ENCODE assay signal across 12 mouse cellular contexts in the genomic region with DNA sequence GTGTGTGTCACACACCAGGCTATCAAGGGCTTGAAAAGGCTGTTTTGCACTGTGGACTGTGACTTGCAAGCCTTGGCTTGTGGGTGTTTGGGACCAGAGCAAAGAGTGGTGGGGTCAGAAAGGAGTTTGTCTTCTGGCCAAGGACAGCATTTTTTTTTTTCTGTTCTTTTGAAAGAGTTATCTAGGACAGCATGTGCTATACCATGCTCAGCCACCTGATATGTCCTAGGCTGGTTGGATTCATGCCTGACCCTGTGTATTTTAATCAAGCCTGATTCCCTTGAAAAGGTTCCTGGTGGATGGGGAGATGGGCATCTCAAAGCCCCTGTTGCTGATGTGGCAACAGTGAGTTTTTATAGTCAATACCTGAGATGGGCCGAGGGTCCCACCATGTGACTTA.
A peak's percentile ranks its signal among the peaks of the same experiment; 100 is the strongest.
DNase-seq lines count a peak whose midpoint lies in the region; ATAC-seq lines count a peak whose summit lies in the region.
"Had no signal": no experiment of that assay in that cellular context is flagged by ENCODE, and none has a peak within 500 bp of the region (broad histone marks: within the 10 kb centered on the region; RNA-seq: fewer than 3 reads in every experiment).

No protein-coding gene starts in this region.

- H3K27me3 ChIP-seq in hindbrain, embryonic 13.5 days: no peaks in the 10 kb centered on the region
- H3K27me3 ChIP-seq in hindbrain, embryonic 11.5 days (ENCODE audit: control insufficient read depth, insufficient read depth, low read length): no peaks in the 10 kb centered on the region
- H3K27me3 ChIP-seq in forebrain, embryonic 16.5 days (replicated peaks; ENCODE audit: control insufficient read depth, insufficient read depth, low read length): no peaks in the 10 kb centered on the region
- H3K27me3 ChIP-seq in midbrain, embryonic 11.5 days (ENCODE audit: control insufficient read depth, insufficient read depth, low read length): no peaks in the 10 kb centered on the region

- H3K4me1 ChIP-seq in hindbrain, embryonic 13.5 days (replicated peaks): peaks cover 28% of the 10 kb centered on the region
- peaks cover 3% of the 10 kb centered on the region for H3K4me1 ChIP-seq in hindbrain, embryonic 11.5 days (replicated peaks; ENCODE audit: control insufficient read depth, insufficient read depth, low read length)
- H3K4me1 ChIP-seq in forebrain, embryonic 16.5 days (replicated peaks; ENCODE audit: control insufficient read depth, insufficient read depth, low read length): peaks cover 27% of the 10 kb centered on the region
- H3K4me1 ChIP-seq in midbrain, embryonic 11.5 days (ENCODE audit: control insufficient read depth, insufficient read depth, low read length): peaks cover 7% of the 10 kb centered on the region

- no peaks in the 10 kb centered on the region for H3K9me3 ChIP-seq in hindbrain, embryonic 13.5 days
- H3K9me3 ChIP-seq in hindbrain, embryonic 11.5 days (ENCODE audit: control insufficient read depth, low read length): no peaks in the 10 kb centered on the region
- no peaks in the 10 kb centered on the region for H3K9me3 ChIP-seq in forebrain, embryonic 16.5 days (ENCODE audit: control insufficient read depth, low read length)
- H3K9me3 ChIP-seq in midbrain, embryonic 11.5 days (ENCODE audit: control insufficient read depth, low read length): no peaks in the 10 kb centered on the region
- H3K9me3 ChIP-seq: midbrain, embryonic 12.5 days had no signal

- no peaks in the 10 kb centered on the region for H3K36me3 ChIP-seq in hindbrain, embryonic 13.5 days
- H3K36me3 ChIP-seq in hindbrain, embryonic 11.5 days (ENCODE audit: control insufficient read depth, insufficient read depth, low read length): no peaks in the 10 kb centered on the region
- no peaks in the 10 kb centered on the region for H3K36me3 ChIP-seq in forebrain, embryonic 16.5 days (ENCODE audit: control insufficient read depth, insufficient read depth)
- H3K36me3 ChIP-seq in midbrain, embryonic 11.5 days (ENCODE audit: control insufficient read depth, insufficient read depth, low read length): no peaks in the 10 kb centered on the region
- H3K36me3 ChIP-seq: midbrain, embryonic 12.5 days had no signal

- no peak overlapping the region for H3K4me2 ChIP-seq in hindbrain, embryonic 13.5 days
- H3K4me2 ChIP-seq in hindbrain, embryonic 11.5 days (replicated peaks; ENCODE audit: low read depth, low read length): no peak overlapping the region
- H3K4me2 ChIP-seq in forebrain, embryonic 16.5 days (ENCODE audit: low read length): no peak overlapping the region
- no peak overlapping the region for H3K4me2 ChIP-seq in midbrain, embryonic 11.5 days
- H3K4me2 ChIP-seq: midbrain, embryonic 12.5 days had no signal

- DNase-seq in cerebellum, adult 9-10 months: peak; percentile 53
- DNase-seq in cerebellum, adult 11 months: no peak
- no peak for DNase-seq in hindbrain, embryonic 11.5 days (ENCODE audit: low spot score)
- DNase-seq in midbrain, embryonic 11.5 days (ENCODE audit: low spot score, missing footprints): no peak
- DNase-seq in Muller cell, postnatal 12 days (ENCODE audit: inconsistent ontology term): no peak
- DNase-seq: heart, postnatal 36 days; kidney, postnatal 14 days had no signal

- no peak overlapping the region for H3K4me3 ChIP-seq in hindbrain, embryonic 13.5 days
- H3K4me3 ChIP-seq in hindbrain, embryonic 11.5 days (ENCODE audit: low read depth, low read length): no peak overlapping the region
- no peak overlapping the region for H3K4me3 ChIP-seq in forebrain, embryonic 16.5 days (replicated peaks; ENCODE audit: low read length)
- no peak overlapping the region for H3K4me3 ChIP-seq in midbrain, embryonic 11.5 days (ENCODE audit: low read depth, low read length)
- H3K4me3 ChIP-seq: midbrain, embryonic 12.5 days had no signal

- no peak for ATAC-seq in hindbrain, embryonic 13.5 days (ENCODE audit: low FRiP score)
- ATAC-seq in hindbrain, embryonic 11.5 days (ENCODE audit: low FRiP score): no peak
- ATAC-seq in forebrain, embryonic 16.5 days: no peak
- ATAC-seq in megakaryocyte progenitor cell, adult 5-6 weeks (replicated peaks; ENCODE audit: poor library complexity): 0 out of 2 replicates have a peak, but pooled peaks have one; percentile 16
- no peak for ATAC-seq in midbrain, embryonic 11.5 days (ENCODE audit: low FRiP score)

- no peak overlapping the region for H3K9ac ChIP-seq in hindbrain, embryonic 13.5 days
- no peak overlapping the region for H3K9ac ChIP-seq in hindbrain, embryonic 11.5 days (ENCODE audit: low read depth, low read length)
- H3K9ac ChIP-seq in forebrain, embryonic 16.5 days (replicated peaks; ENCODE audit: low read depth, low read length): no peak overlapping the region
- no peak overlapping the region for H3K9ac ChIP-seq in midbrain, embryonic 11.5 days (ENCODE audit: low read length)
- H3K9ac ChIP-seq: liver, embryonic 14.5 days; midbrain, embryonic 12.5 days had no signal

- 85% methylated on average over 1 of the region's 1 CpGs for WGBS in hindbrain, embryonic 13.5 days
- WGBS in hindbrain, embryonic 11.5 days: 94% methylated on average over 1 of the region's 1 CpGs
- WGBS in forebrain, embryonic 16.5 days: 84% methylated on average over 1 of the region's 1 CpGs
- 68% methylated on average over 1 of the region's 1 CpGs for WGBS in midbrain, embryonic 11.5 days

- H3K27ac ChIP-seq in hindbrain, embryonic 13.5 days: 0 out of 2 replicates have a peak overlapping the region, but pooled peaks have one; percentile 20
- H3K27ac ChIP-seq in hindbrain, embryonic 11.5 days (ENCODE audit: low read depth, low read length): no peak overlapping the region
- H3K27ac ChIP-seq in forebrain, embryonic 16.5 days (ENCODE audit: low read length): peak overlapping the region; percentile 92
- no peak overlapping the region for H3K27ac ChIP-seq in midbrain, embryonic 11.5 days (ENCODE audit: low read depth, low read length)
- H3K27ac ChIP-seq: liver, embryonic 14.5 days; midbrain, embryonic 12.5 days had no signal

Comparison
In these comparisons a context has a peak if more than half of its experiments do, and no peak if none do; other contexts are left out.
1. H3K27ac ChIP-seq: peak in hindbrain, embryonic 13.5 days (single experiment) and forebrain, embryonic 16.5 days (single experiment); none in hindbrain, embryonic 11.5 days (single experiment) and midbrain, embryonic 11.5 days (single experiment).